Comparison of ENCODE assay signal across 15 mouse cellular contexts in the genomic region with DNA sequence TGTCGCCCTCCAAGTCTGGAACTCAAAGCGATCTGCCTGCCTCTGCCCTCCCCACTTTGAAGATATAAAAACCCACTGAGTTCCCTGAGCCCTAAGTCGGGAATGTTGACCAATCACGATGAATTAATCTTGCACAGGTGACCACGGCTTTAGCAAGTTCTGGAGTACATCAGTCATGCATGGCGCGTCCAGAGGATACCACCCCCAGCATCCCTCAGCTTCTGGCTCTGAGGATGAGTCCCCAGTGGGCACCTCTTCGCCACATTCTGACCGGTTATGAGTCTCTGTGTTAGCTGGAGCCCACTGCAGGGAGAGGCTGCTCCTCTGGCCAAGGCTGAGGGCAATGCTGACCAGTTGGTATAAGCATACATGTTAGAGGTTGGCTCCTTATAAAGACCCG. TPM values are rescaled to one million over a fixed set of nuclear protein-coding genes. Genes with fewer than 3 reads are reported as not detected.
"Had no signal": no experiment of that assay in that cellular context is flagged by ENCODE, and none has a peak within 500 bp of the region (broad histone marks: within the 10 kb centered on the region; RNA-seq: fewer than 3 reads in every experiment).

No protein-coding gene starts in this region.

- H3K27ac ChIP-seq: limb, embryonic 10.5 days; liver, embryonic 15.5 days; macrophage; midbrain, embryonic 15.5 days; neural tube, embryonic 12.5 days had no signal

- H3K4me2 ChIP-seq: liver, embryonic 11.5 days; liver, embryonic 15.5 days; midbrain, embryonic 11.5 days; midbrain, embryonic 15.5 days; neural tube, embryonic 12.5 days had no signal

- ATAC-seq: lung, postnatal 0 days; midbrain, embryonic 15.5 days had no signal

- H3K9ac ChIP-seq: liver, embryonic 15.5 days; midbrain, embryonic 15.5 days; neural tube, embryonic 12.5 days had no signal

- H3K4me1 ChIP-seq: limb, embryonic 10.5 days; neural tube, embryonic 12.5 days had no signal

- H3K27me3 ChIP-seq: midbrain, embryonic 15.5 days; neural tube, embryonic 12.5 days had no signal

- DNase-seq: lung, adult 2 months; retina, postnatal 1 day; right cerebral cortex, postnatal 4 days; spleen, adult 18-20 months; thymus, adult 2 months; thymus, postnatal 36 days had no signal

- H3K4me3 ChIP-seq: limb, embryonic 10.5 days; liver, embryonic 15.5 days; megakaryocyte, embryonic 14.5 days; midbrain, embryonic 15.5 days; neural tube, embryonic 12.5 days had no signal

- H3K36me3 ChIP-seq: limb, embryonic 10.5 days; liver, embryonic 15.5 days; midbrain, embryonic 15.5 days; neural tube, embryonic 12.5 days had no signal

- H3K9me3 ChIP-seq: limb, embryonic 10.5 days; liver, embryonic 15.5 days; megakaryocyte, embryonic 14.5 days; midbrain, embryonic 15.5 days; neural tube, embryonic 12.5 days had no signal

RNA-seq across cellular contexts. Expression of a gene that starts 26.6 kb away (rescaled TPM):
- polyA plus RNA-seq: lung, adult 2 months had no signal
